Mouse (Mus musculus) lung, adult 2 months (tissue): ENCODE data around the gene Zfp978. TPM values are rescaled to one million over a fixed set of nuclear protein-coding genes. Genes with fewer than 3 reads are reported as not detected.
"Not testable (repeated sequence)": the region's sequence is repeated elsewhere in the genome, so short reads cannot be mapped to it uniquely, and the experiment has no call there.

Experiments used
- DNase-seq: peaks from one replicate; pipeline ENCODE4 v3.0.0; 2022
- H3K4me1 ChIP-seq: fragments of 200-500 bp; 2 replicates; pipeline ENCODE4 v1.6.1; 2011; ENCODE audit warnings: low read length; ENCODE audit not compliant: control insufficient read depth, insufficient read depth
- H3K4me3 ChIP-seq: fragments of 200-500 bp; replicated peaks from 2 replicates; pipeline ENCODE3; 2011; ENCODE audit warnings: low read depth, mild to moderate bottlenecking, control low read depth, low read length; ENCODE audit errors: extremely low read depth
- CTCF ChIP-seq: fragments of 200-500 bp; IDR thresholded peaks from 2 replicates; pipeline ENCODE4 v1.5.1; 2011; ENCODE audit warnings: mild to moderate bottlenecking, low read length, control low read depth; ENCODE audit not compliant: insufficient read depth
- POLR2A ChIP-seq: fragments of 200-500 bp; IDR thresholded peaks from 2 replicates; pipeline ENCODE4 v1.6.1; 2011; ENCODE audit warnings: low read depth, mild to moderate bottlenecking, control low read depth, low read length, borderline replicate concordance; ENCODE audit errors: extremely low read depth
- WGBS: fragments of 180-500 bp; shearing (Covaris S2); methylation state at CpG from one replicate; pipeline ENCODE4 v1.1.7; 2018; 5-methylcytosine and 5-hydroxymethylcytosine counted together
- polyA plus RNA-seq: library from polyadenylated mRNA; depleted of rRNA; stranded (reverse); fragments of >200 nt; gene quantifications from 2 replicates; pipeline ENCODE4 v1.2.3, GENCODE M21; 2012

The Zfp978 gene
- polyA plus RNA-seq, 1 experiment = not detected

DNA sequence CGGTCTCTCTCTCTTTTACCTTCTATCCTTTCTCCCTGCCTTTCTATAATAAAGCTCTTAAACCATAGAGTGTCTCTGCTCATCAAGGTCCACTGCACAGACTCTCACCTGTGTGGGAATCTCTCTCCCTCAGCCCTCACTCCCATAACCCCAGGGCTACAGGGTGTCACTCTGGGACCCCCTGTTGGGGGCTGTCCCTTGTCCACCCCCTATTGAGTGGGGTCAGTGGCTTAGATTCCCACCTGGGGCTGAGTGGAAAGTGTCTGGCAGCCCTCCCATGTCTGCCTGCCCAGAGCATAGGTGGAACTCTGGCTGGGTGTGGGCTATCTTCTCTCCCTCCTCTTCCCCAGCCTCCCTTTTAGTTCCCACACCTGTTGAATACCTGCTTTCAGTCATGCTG is 37.6 kb downstream of the Zfp978 start:
- 83% methylated on average over 1 of the region's 1 CpGs for WGBS
- H3K4me1 ChIP-seq, DNase-seq, H3K4me3 ChIP-seq: not testable (repeated sequence)

GRCm38 (mm10) chr4:147399505-147399904 is 38.4 kb downstream of the Zfp978 start:
- not testable (repeated sequence) for H3K4me3 ChIP-seq, H3K4me1 ChIP-seq, DNase-seq
- WGBS = 75% methylated on average over 3 of the region's 3 CpGs

DNA sequence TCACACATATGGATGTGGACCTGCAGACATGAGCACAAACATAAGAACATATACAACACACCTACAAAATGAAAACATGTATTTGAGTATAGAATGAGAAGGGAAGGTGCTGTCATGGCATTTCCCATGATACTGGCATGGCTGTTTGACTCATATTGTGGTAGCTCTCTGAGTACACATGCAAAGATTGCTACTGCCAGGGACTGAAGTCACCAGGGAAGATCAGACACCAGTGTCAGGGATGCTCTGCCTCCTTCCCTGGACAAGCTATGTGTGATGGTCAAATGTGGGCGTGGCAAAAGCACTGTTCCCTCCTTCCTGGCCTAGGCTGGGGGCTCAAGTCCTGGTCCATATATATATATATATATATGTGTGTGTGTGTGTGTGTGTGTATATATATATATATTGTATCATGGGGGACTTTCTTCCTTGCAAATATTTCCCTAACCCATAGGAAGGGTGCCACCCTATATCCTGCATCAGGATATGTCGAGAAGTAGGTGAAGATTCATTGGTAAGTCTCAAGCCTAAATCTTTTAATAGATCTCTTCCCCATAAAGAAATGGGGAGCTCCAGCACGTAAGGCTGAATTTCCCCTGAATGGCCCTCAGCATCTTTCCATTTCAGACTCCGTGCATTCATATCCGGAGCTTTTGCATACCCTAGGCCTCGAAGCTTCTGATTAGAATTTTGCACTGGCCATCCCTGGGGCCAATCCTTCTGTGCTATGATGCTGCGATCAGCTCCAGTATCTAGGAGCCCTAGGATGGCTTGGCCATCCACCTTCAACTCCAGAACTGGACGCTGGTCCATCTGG is 39.1 kb downstream of the Zfp978 start:
- not testable (repeated sequence) for DNase-seq, H3K4me3 ChIP-seq, H3K4me1 ChIP-seq
- WGBS = 81% methylated on average over 8 of the region's 8 CpGs

DNA sequence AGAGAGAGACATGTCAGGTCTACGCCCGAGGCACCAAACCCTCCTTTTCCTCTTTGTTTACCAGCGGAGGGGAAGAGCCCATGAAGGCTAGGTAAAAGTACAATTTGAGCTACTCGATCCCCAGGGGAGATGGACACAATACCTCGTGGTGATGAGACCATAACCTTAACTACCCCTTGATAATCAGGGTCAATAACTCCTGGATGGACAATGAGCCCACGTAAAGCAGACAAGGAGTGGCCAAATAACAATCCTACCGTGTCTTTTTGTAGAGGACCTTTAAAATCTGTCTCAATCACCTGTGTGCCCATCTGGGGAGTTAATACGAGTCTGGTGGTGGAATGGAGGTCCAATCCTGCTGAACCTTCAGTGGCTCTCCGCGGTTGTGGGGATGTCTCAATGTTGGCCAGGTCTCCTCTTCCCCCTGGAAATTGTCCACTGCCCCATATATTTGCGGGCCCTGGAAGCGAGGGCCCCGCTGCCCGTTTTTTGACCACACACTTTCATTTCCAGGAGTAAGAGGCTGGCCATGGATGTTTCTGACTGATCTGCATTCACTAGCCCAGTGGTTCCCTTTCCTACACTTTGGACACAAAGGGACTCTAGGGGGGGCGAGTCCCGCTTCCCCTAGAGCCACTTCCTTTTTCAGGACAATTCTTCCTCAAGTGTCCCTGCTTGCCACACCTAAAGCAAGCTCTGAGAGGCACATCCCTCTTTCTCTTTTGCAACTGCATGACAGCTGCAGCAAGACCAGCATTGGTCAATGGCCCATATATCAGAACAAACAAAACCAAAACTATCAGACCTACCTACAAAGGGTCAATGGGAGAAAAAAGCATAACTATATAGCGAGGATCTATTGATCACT is 40.0 kb downstream of the Zfp978 start:
- not testable (repeated sequence) for H3K4me1 ChIP-seq, DNase-seq, H3K4me3 ChIP-seq
- 79% methylated on average over 17 of the region's 17 CpGs for WGBS

GRCm38 (mm10) chr4:147401736-147402506 is 40.8 kb downstream of the Zfp978 start:
- not testable (repeated sequence) for DNase-seq, H3K4me3 ChIP-seq, H3K4me1 ChIP-seq
- 77% methylated on average over 17 of the region's 17 CpGs for WGBS

DNA sequence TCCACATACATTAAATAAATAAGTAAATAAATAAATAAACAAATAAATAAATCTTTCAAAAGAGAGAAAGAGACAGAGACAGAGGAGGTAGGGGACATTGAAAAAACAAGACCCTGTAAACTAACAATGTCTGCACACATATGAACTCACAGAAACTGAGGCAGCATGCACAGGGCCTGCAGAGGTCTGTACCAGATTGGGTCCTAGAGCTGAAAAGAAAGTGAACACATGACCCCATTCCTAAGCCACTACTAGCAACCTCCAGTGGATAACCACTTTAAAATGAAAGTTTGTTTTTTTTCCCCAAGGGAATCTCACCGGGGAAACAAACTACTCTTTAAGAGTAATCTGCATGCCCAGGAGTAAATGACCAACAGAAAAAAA is 41.4 kb downstream of the Zfp978 start:
- H3K4me1 ChIP-seq, H3K4me3 ChIP-seq, DNase-seq: not testable (repeated sequence)
- WGBS = 16% methylated on average over 1 of the region's 1 CpGs

- H3K4me1 ChIP-seq, H3K4me3 ChIP-seq, DNase-seq: not testable (repeated sequence)
- WGBS = 88% methylated on average over 6 of the region's 6 CpGs
Measured at GRCm38 (mm10) chr4:147403509-147403908, 42.4 kb downstream of the Zfp978 start.

DNA sequence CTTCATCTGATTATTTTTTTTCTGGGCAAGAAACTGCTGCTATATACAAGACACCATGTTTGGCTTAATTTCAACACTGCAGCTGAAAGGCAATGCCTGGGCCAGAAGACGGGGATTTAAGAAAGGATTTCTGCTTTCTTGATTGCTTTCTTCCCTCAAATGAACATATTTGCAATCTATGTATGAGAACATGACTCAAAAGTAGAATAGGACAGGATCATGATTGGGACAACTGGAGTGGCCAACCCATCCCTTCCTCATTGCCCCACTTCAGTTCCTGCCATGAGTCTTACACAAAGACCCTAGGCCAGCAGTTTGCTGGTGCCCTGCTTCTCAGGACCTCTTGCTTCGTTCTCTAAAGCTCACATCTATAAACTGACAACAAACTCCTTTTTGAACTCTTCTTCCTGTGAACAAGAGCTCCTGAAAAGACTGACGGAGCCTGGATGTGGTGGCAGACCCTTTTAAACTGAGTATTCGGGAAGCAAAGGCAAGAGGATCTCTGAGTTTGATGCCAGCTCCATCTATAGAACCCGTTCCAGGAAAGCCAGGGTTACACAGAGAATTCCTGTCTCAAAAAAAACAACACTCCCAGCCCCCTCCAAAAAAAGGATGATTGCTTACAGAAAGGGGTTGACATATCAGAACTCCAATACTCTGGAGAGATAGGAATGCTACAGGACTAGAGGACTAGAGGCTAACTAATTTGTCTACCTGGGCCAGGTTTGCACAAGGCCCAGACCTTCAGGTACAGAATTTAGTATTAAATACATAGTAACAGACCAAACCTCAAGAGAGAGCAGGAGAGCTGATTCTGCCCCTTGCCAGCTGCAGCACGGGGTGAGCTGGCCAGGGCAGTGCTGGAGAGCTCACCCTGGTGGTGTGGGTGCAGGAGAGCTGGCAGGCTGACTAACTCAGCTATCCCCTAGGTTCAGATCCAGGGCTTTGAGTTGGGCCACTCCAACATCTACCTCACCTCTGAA is 43.1 kb downstream of the Zfp978 start:
- H3K4me1 ChIP-seq, H3K4me3 ChIP-seq, DNase-seq: not testable (repeated sequence)
- WGBS = 64% methylated on average over 6 of the region's 6 CpGs

DNA sequence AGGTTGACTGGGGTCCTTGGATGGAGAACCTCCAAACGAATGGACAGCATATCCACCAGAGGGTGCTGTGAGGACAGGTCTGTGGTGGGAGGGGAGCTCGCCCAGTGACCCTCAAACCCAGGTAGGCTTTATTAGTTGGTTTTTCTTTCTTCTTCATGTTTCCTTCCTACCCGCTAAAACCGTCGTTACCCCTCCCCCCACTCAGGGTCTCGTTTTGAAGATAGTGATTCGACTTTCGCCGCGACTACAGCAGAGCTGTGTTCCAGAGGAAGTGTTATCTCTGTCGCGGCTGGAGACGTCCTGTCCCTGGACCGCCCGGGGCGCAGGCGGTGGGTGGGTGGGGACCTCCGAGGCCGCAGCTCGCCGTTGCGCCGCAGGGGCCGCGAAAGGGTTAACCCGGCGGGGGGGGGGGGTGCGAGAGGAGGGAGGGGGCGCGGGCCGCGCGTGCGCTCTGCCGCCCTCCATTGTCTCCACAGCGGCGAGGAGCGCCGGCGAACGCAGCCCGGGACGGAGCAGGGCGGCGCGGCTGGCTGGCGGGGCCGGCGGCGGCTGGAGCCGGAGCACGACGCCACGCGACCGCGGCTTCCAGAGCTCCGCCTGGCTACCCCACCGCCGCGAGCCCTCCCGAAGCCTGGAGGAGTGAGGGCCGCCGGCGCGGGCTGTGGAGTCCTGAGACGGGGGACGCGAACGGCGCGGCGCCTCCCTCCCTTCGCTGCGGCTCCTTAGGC is 45.8 kb downstream of the Zfp978 start:
- DNase-seq = no peak
- no peak for TF ChIP-seq POLR2A
- TF ChIP-seq CTCF = no peak
- Histone ChIP-seq H3K4me1 (no peaks in the 10 kb centered on the region), H3K4me3 (no peak overlapping the region)
- WGBS = 3% methylated on average over 60 of the region's 75 CpGs
